Mouse (Mus musculus) limb, embryonic 12.5 days (tissue): ENCODE measurements around the gene Rflna. TPM values are rescaled to one million over a fixed set of nuclear protein-coding genes. Genes with fewer than 3 reads are reported as not detected.

Experiments
- ATAC-seq: fragments of 200-750 bp; cut with Nextera tagmentation; 2 replicates; pipeline ENCODE4 v1.8.0; 2017; ENCODE audit warnings: low read depth, moderate TSS enrichment; ENCODE audit not compliant: insufficient number of reproducible peaks, insufficient read depth, low FRiP score, low TSS enrichment
- H3K27ac ChIP-seq: fragments of 300-500 bp; sonication (generic); 2 replicates; pipeline ENCODE4 v1.5.1; 2016; ENCODE audit warnings: mild to moderate bottlenecking, moderate library complexity
- H3K27me3 ChIP-seq: fragments of 300-500 bp; sonication (generic); 2 replicates; pipeline ENCODE4 v1.6.1; 2016; ENCODE audit warnings: mild to moderate bottlenecking, moderate library complexity
- H3K36me3 ChIP-seq: fragments of 300-500 bp; sonication (generic); 2 replicates; pipeline ENCODE4 v1.6.1; 2016; ENCODE audit warnings: mild to moderate bottlenecking, moderate library complexity
- H3K4me1 ChIP-seq: fragments of 300-500 bp; sonication (generic); replicated peaks from 2 replicates; pipeline ENCODE4 v1.6.1; 2016
- H3K4me2 ChIP-seq: fragments of 300-500 bp; sonication (generic); 2 replicates; pipeline ENCODE4 v1.6.1; 2016; ENCODE audit warnings: mild to moderate bottlenecking, moderate library complexity
- H3K4me3 ChIP-seq: fragments of 300-500 bp; sonication (generic); replicated peaks from 2 replicates; pipeline ENCODE4 v1.5.1; 2016; ENCODE audit warnings: mild to moderate bottlenecking
- H3K9ac ChIP-seq: fragments of 300-500 bp; sonication (generic); replicated peaks from 2 replicates; pipeline ENCODE4 v1.6.1; 2016; ENCODE audit warnings: mild to moderate bottlenecking, moderate library complexity
- H3K9me3 ChIP-seq: fragments of 300-500 bp; sonication (generic); 2 replicates; pipeline ENCODE4 v1.6.1; 2016; ENCODE audit warnings: mild to moderate bottlenecking, moderate library complexity
- WGBS: fragments of 180-500 bp; shearing (Covaris S2); methylation state at CpG from one replicate; pipeline ENCODE4 v1.1.7; 2016; 5-methylcytosine and 5-hydroxymethylcytosine counted together
- polyA plus RNA-seq: library from polyadenylated mRNA; unstranded; fragments of >200 nt; fragmentation: Nextera tagmentation; extraction: Ambion mirVana; gene quantifications from 2 replicates; pipeline ENCODE4 v1.2.1, GENCODE M21; 2016

The Rflna gene
- polyA plus RNA-seq, 1 experiment from 2014 or later, result 28.6 TPM

GRCm38 (mm10) chr5:125028371-125028770, 25.4 kb downstream of the Rflna start:
- Histone ChIP-seq H3K27me3 (no peaks in the 10 kb centered on the region), H3K9me3 (no peaks in the 10 kb centered on the region), H3K36me3 (peaks cover 100% of the 10 kb centered on the region), H3K27ac (no peak overlapping the region), H3K4me2 (no peak overlapping the region), H3K9ac (no peak overlapping the region), H3K4me1 (no peaks in the 10 kb centered on the region), H3K4me3 (no peak overlapping the region)
- no peak for ATAC-seq
- WGBS, result 96% methylated on average over 15 of the region's 15 CpGs

GRCm38 (mm10) chr5:125028911-125029310, 25.9 kb downstream of the Rflna start:
- Histone ChIP-seq H3K4me1 (no peaks in the 10 kb centered on the region), H3K9me3 (no peaks in the 10 kb centered on the region), H3K4me2 (no peak overlapping the region), H3K4me3 (no peak overlapping the region), H3K27me3 (no peaks in the 10 kb centered on the region), H3K9ac (no peak overlapping the region), H3K36me3 (peaks cover 100% of the 10 kb centered on the region), H3K27ac (no peak overlapping the region)
- 94% methylated on average over 20 of the region's 20 CpGs for WGBS
- ATAC-seq, result no peak

- Histone ChIP-seq H3K4me3 (no peak overlapping the region), H3K4me2 (no peak overlapping the region), H3K27ac (no peak overlapping the region), H3K9me3 (no peaks in the 10 kb centered on the region), H3K27me3 (no peaks in the 10 kb centered on the region), H3K36me3 (peaks cover 99% of the 10 kb centered on the region), H3K4me1 (peaks cover 5% of the 10 kb centered on the region; the same call in 1 of the 2 replicates), H3K9ac (no peak overlapping the region)
- 90% methylated on average over 8 of the region's 8 CpGs for WGBS
- ATAC-seq, result no peak
Observed at GRCm38 (mm10) chr5:125036483-125036882, 33.5 kb downstream of the Rflna start.

GRCm38 (mm10) chr5:125039377-125040027, 36.5 kb downstream of the Rflna start:
- 91% methylated on average over 8 of the region's 8 CpGs for WGBS
- no peak for ATAC-seq
- peaks cover 5% of the 10 kb centered on the region; the same call in 1 of the 2 replicates for H3K4me1 ChIP-seq
- no peak overlapping the region for H3K4me2 ChIP-seq
- 0 out of 2 replicates have a peak overlapping the region, but pooled peaks have one; percentile 23 for H3K27ac ChIP-seq
- H3K9ac ChIP-seq, result no peak overlapping the region
- H3K27me3 ChIP-seq, result no peaks in the 10 kb centered on the region
- peaks cover 99% of the 10 kb centered on the region for H3K36me3 ChIP-seq
- no peak overlapping the region for H3K4me3 ChIP-seq
- H3K9me3 ChIP-seq, result no peaks in the 10 kb centered on the region

- no peaks in the 10 kb centered on the region for H3K9me3 ChIP-seq
- H3K27me3 ChIP-seq, result no peaks in the 10 kb centered on the region
- peaks cover 99% of the 10 kb centered on the region for H3K36me3 ChIP-seq
- WGBS, result 64% methylated on average over 5 of the region's 5 CpGs
- H3K27ac ChIP-seq, result peak overlapping the region; percentile 23; the same call in 1 of the 2 replicates
- H3K4me3 ChIP-seq, result no peak overlapping the region
- no peak overlapping the region for H3K9ac ChIP-seq
- H3K4me1 ChIP-seq, result peaks cover 5% of the 10 kb centered on the region; the same call in 1 of the 2 replicates
- no peak for ATAC-seq
- H3K4me2 ChIP-seq, result no peak overlapping the region
Observed at GRCm38 (mm10) chr5:125040128-125040584, 37.1 kb downstream of the Rflna start.

- H3K36me3 ChIP-seq, result peaks cover 99% of the 10 kb centered on the region
Observed at GRCm38 (mm10) chr5:125041578-125041977, 38.6 kb downstream of the Rflna start.

GRCm38 (mm10) chr5:125043448-125043847, 40.4 kb downstream of the Rflna start:
- H3K4me2 ChIP-seq, result no peak overlapping the region
- H3K4me3 ChIP-seq, result no peak overlapping the region
- no peak overlapping the region for H3K9ac ChIP-seq
- H3K9me3 ChIP-seq, result no peaks in the 10 kb centered on the region
- no peak overlapping the region for H3K27ac ChIP-seq
- no peaks in the 10 kb centered on the region for H3K27me3 ChIP-seq
- peaks cover 5% of the 10 kb centered on the region; the same call in 1 of the 2 replicates for H3K4me1 ChIP-seq
- no peak for ATAC-seq
- H3K36me3 ChIP-seq, result peaks cover 99% of the 10 kb centered on the region
- WGBS, result 87% methylated on average over 6 of the region's 6 CpGs

More at GRCm38 (mm10) chr5:125041578-125041977, 38.6 kb downstream of the Rflna start:
- WGBS, result 88% methylated on average over 9 of the region's 9 CpGs
- no peak overlapping the region for H3K4me2 ChIP-seq
- no peak for ATAC-seq
- no peak overlapping the region for H3K9ac ChIP-seq
- no peak overlapping the region for H3K27ac ChIP-seq
- H3K9me3 ChIP-seq, result no peaks in the 10 kb centered on the region
- no peak overlapping the region for H3K4me3 ChIP-seq
- H3K27me3 ChIP-seq, result no peaks in the 10 kb centered on the region
- H3K4me1 ChIP-seq, result peaks cover 5% of the 10 kb centered on the region; the same call in 1 of the 2 replicates

GRCm38 (mm10) chr5:125045202-125045601, 42.2 kb downstream of the Rflna start:
- ATAC-seq, result no peak
- Histone ChIP-seq H3K9ac (no peak overlapping the region), H3K27ac (no peak overlapping the region), H3K4me2 (no peak overlapping the region), H3K9me3 (no peaks in the 10 kb centered on the region), H3K4me1 (peaks cover 4% of the 10 kb centered on the region; the same call in 1 of the 2 replicates), H3K27me3 (no peaks in the 10 kb centered on the region), H3K36me3 (peaks cover 99% of the 10 kb centered on the region), H3K4me3 (no peak overlapping the region)
- 82% methylated on average over 5 of the region's 5 CpGs for WGBS

- H3K9me3 ChIP-seq, result no peaks in the 10 kb centered on the region
- peaks cover 100% of the 10 kb centered on the region for H3K36me3 ChIP-seq
- H3K27me3 ChIP-seq, result no peaks in the 10 kb centered on the region
- H3K4me3 ChIP-seq, result no peak overlapping the region
- WGBS, result 73% methylated on average over 5 of the region's 5 CpGs
- no peak for ATAC-seq
- no peak overlapping the region for H3K9ac ChIP-seq
- H3K27ac ChIP-seq, result no peak overlapping the region
- H3K4me1 ChIP-seq, result no peaks in the 10 kb centered on the region
- no peak overlapping the region for H3K4me2 ChIP-seq
Observed at GRCm38 (mm10) chr5:125046436-125046835, 43.4 kb downstream of the Rflna start.

- Histone ChIP-seq H3K27ac (no peak overlapping the region), H3K9me3 (no peaks in the 10 kb centered on the region), H3K9ac (no peak overlapping the region), H3K4me2 (no peak overlapping the region), H3K36me3 (peaks cover 99% of the 10 kb centered on the region), H3K4me1 (peaks cover 12% of the 10 kb centered on the region), H3K4me3 (no peak overlapping the region), H3K27me3 (no peaks in the 10 kb centered on the region)
- 95% methylated on average over 4 of the region's 4 CpGs for WGBS
- no peak for ATAC-seq
Observed at GRCm38 (mm10) chr5:125049481-125049880, 46.5 kb downstream of the Rflna start.

- no peak for ATAC-seq
- Histone ChIP-seq H3K4me1 (peaks cover 38% of the 10 kb centered on the region), H3K36me3 (peaks cover 85% of the 10 kb centered on the region), H3K27me3 (no peaks in the 10 kb centered on the region), H3K9ac (no peak overlapping the region), H3K9me3 (no peaks in the 10 kb centered on the region), H3K4me2 (no peak overlapping the region), H3K4me3 (no peak overlapping the region), H3K27ac (no peak overlapping the region)
- WGBS, result 71% methylated on average over 10 of the region's 10 CpGs
Observed at GRCm38 (mm10) chr5:125052237-125052602, 49.2 kb downstream of the Rflna start.
